Mouse (Mus musculus): ENCODE measurements around the gene Wsb2. TPM values are rescaled to one million over a fixed set of nuclear protein-coding genes. Genes with fewer than 3 reads are reported as not detected.
"Not testable (repeated sequence)": the region's sequence is repeated elsewhere in the genome, so short reads cannot be mapped to it uniquely, and the experiment has no call there.

Gene Wsb2
- total RNA-seq, 2 experiments from 2014 or later: 3.8 to 13.4 TPM

DNA sequence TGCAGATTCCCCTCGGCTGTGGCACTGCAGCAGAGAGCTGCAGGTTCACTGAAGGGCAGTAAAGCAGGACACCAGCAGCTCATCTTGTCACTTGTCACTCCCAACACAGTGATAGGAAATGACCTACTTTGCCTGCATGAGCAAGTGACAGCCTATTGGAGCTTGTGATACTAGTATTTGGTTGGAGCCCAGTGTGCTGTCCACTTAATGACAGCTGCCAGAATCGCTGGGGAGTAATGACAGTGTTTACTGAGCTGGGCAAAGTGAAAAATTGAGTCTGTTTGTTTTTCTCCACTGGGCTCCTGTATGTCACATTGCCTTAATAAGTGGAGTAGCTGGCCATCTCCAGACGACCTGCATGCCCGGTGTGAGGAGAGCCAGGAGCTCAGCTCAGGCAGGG, 23.1 kb downstream of the Wsb2 start:
- no peak for ATAC-seq (replicated peaks; ENCODE audit: low FRiP score, poor library complexity, severe bottlenecking)

DNA sequence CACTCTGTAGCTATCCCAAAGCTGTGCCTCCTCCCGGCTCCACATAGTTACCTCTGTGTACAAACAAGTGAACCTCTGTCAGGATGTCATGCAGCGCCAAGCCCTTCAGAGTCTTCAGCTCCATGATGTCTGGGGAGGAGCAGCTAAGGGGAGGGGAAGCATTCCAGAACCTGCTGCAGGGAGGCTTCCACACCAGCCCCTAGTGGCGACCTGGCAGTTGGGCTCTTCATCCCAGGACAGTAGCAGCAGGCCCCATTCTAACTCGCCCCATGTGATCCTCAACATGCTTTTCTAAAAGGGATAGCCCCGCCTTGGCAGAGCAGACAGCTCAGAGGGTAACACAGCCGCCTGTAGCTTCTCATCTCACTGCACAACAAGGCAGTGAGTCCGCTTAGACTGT, 24.7 kb downstream of the Wsb2 start:
- ATAC-seq (replicated peaks; ENCODE audit: low FRiP score, poor library complexity, severe bottlenecking): no peak

DNA sequence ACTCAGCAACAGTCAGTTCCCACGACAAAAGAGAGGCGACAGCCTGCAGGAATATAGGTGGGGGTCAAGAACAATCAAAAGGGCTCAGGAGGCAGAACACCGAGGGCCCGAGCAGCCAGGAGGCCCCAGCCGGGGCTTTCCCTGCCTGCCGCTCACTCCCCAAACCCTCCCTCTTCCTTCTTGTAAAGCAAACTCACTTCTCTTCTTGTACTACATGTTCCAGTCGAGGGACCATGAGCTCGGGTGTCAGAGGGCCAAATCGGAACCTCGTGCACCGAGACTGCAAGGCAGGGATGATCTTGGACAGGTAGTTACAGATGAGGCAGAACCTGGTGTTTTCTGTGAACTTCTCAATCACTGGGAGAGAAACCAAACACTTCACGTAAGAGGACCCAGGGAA, 26.1 kb downstream of the Wsb2 start:
- ATAC-seq (replicated peaks; ENCODE audit: low FRiP score, poor library complexity, severe bottlenecking): no peak

DNA sequence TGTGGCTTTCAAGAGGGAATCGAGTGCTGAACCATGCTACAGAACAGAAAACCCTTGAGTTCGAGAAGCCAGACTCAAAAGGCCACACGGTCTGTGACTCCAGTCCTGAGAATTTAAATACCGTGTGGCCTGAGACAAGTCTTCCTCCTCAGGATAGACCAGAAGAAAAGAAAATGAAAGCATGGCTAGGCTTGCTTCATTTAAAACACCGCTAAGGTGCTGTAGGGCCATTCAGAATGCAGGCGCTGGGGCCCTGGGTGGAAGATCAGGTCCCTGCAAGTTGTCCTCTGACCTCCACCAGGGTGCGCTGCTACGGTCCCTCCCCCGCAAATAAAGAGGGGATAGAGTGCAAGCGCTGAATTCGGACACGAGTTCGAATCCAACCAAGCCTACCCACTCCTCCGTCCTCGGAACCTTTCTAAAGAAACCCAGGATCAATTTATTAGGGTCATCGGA, 31.2 kb downstream of the Wsb2 start:
- peak; percentile 67 for ATAC-seq (replicated peaks; ENCODE audit: low FRiP score, poor library complexity, severe bottlenecking)

DNA sequence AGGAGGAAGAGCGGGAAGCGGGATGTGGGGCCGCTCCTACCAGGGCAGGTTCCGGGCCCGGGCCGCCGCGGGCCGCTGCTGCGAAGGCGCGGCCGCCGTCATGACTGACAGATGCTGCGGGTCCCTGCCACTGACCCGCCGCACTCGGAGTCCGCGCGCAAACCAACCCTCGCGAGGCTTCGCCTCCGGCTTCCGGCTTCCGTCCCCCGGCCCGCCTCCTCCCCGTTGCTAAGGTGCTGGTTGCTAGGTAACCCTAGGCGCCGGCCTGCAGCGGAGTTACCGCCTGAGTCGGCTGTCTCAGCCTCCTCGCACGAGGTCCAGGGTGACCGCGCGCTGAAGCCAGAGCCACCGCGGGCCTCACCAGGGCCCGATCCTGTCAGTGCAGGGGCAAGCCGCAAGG, 31.8 kb downstream of the Wsb2 start, which contains the start of gene Rfc5:
TSS of gene Rfc5 (minus strand) at position 171 of the 400 bp plus-strand sequence.
- peak; percentile 96 for ATAC-seq (replicated peaks; ENCODE audit: low FRiP score, poor library complexity, severe bottlenecking)

DNA sequence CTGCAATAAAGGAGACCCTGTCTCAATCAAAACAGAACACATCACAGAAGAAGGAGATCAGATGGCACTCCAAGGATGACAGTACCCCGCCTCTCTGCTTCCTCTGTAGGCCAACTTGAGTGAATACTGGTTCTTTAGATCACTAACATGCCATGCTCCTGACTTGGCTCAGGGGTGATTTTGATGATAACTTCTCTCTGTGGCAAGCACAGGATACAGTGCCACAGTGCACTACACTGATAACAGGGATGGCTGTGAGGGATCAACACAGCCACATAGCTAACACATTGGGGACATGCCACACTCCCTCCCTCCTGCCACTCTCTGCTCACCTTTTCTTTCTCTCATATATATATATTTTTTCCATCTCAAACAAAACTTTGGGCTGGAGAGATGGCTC, 33.8 kb downstream of the Wsb2 start:
- no peak for ATAC-seq (replicated peaks; ENCODE audit: low FRiP score, poor library complexity, severe bottlenecking)

DNA sequence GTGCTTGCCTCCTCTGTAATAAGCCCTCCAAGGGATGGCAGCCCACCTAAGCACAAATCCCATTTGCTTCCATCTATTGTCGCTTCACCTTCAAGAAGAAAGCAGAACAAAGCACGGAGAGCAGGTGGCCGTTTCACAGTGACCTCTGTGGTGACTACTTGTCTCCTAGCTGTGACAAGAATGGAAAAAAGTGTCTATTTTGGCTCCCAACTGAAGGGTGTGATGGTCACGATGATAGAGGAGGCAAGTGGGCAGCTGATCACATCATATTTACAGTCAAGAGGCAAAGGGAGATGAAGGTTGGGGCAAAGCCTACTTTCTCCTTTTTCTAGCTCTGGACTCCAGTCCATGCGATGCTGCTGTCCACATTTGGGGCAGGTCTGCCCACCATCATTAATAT, 38.7 kb downstream of the Wsb2 start:
- no peak for ATAC-seq (replicated peaks; ENCODE audit: low FRiP score, poor library complexity, severe bottlenecking)

DNA sequence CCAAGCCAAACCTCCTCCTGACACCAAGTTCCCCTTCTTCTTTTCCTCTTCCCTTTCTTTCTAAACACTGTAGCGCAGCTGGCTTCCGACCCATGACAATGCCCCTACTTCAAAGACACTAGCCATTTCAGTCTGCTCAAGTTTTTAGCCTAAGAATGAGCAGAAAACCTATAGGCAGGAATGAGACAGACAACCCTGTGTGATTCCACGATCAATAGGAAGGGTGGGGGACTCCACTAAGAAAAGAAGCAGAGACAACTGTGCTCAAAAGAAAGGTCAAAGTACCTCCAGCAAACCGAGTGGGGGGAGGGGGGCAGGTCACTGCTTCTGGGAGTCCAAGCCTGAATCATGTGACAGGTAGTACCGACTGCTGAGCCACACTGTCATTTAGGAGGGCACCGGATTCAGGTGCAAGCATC, 39.5 kb downstream of the Wsb2 start:
- no peak for ATAC-seq (replicated peaks; ENCODE audit: low FRiP score, poor library complexity, severe bottlenecking)

DNA sequence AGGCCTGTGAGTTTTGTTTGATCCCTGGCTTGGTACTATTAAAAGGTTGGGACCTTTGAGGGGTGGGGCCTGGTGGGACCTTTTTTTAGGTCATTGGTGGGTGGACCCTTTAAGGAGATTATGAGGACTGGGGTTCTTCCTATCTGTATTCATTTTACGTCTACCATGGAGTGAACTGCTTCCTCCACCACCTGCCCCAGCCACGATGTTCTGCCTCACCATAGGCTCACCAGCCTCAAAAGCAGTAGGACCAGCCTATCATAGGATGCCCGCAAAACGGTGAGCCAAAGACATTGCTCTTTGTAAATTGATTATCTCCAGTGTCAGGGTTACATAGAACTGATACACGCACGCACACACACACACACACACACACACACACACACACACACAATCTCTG, 40.3 kb downstream of the Wsb2 start:
- ATAC-seq (replicated peaks; ENCODE audit: low FRiP score, poor library complexity, severe bottlenecking): no peak

DNA sequence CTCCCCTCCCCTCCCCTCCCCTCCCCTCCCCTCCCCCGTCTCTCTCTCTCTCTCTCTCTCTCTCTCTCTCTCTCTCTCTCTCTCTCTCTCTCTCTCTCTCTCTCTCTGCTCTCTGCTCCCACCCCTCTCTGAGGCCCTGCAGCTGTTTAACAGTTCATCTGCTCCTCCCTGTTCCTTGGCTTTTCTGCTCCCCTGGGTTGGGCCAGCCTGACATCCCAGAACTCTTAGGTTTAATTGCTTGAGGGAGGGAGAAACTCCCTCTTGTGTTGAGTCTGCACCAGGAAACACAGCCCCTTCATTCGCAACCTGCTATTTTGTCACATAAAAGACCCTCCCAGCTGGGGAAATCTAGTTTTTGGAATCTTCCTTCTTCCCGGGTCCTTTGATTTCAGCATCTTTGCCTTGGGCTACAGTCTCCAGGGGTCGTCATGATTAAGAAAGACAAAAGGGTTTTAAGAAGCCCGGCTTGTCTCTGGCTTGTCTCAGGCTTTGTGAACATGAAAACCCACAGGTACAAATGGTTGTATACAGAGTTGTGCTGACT, 41.0 kb downstream of the Wsb2 start:
- ATAC-seq (replicated peaks; ENCODE audit: low FRiP score, poor library complexity, severe bottlenecking): no peak

DNA sequence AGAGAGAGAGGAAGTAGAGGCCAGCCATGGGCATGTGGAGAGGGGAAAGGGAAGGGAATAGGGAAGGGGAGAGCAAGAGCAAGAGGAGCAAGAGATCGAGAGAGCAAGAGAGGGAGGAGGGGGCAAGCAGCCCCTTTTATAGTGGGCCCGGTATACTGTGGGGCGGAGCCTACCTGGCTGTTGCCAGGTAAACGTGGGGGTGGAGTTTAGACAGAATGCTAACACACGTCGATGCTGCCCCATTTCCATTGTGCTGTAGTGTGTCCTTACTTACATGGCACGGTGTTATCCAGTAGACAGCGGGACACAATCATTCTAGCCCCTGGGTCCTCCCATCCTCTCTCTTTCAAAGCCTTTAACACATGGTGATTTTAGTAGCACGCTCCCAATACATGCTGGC, 42.2 kb downstream of the Wsb2 start:
- no peak for ATAC-seq (replicated peaks; ENCODE audit: low FRiP score, poor library complexity, severe bottlenecking)

DNA sequence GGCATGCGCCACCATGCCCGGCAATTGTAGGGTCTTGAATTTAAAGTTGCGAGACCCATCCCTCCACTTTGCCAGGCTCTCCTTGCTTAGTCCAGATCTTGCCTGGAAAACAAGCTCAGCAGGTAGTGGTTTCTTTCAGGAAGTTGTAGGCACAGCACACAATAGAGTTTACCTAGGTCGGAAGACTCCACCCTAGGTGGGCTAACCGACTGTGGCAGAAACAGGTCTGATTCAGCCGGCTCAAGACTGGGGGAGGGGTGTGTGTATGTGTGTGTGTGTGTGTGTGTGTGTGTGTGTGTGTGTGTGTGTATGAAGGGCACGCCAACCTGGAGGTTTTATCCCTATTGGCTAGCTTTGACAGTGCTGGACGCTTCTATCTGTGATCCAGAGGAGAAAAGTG, 46.5 kb downstream of the Wsb2 start:
- no peak for ATAC-seq (replicated peaks; ENCODE audit: low FRiP score, poor library complexity, severe bottlenecking)

DNA sequence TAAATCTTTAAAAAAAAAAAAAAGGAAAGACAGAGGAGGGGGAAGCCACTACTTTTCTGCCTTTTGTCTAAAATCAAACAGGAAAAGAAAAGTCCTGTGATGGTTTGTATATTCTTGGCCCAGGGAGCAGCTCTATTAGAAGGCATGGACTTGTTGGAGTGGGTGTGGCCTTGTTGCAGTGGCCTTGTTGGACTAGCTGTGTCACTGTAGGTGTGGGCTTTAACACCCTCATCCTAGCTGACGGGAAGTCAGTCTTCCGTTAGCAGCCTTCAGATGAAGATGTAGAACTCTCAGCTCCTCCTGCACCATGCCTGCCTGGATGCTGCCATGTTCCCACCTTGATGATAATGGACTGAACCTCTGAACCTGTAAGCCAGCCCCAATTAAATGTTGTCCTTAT, 47.6 kb downstream of the Wsb2 start:
- not testable (repeated sequence) for ATAC-seq (replicated peaks; ENCODE audit: low FRiP score, poor library complexity, severe bottlenecking)

DNA sequence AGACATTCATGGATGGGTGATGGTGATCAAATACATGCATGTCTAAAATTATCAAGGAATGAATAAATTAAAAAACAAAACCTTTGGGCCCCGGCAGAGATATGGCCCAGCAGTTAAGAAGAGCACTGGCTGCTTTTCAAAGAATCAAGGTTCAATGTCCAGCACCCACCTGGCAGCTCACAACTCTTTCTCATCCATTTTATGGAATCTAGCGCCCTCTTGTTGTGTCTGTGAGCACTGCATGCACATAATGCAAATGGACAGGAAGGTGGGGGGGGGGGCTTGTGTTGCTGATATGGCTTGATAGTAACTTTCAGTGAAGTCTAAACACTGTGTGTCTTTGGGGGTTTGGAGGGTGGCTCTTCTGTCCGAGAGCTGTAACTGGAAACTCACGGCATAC, 51.1 kb downstream of the Wsb2 start:
- ATAC-seq (replicated peaks; ENCODE audit: low FRiP score, poor library complexity, severe bottlenecking): no peak

DNA sequence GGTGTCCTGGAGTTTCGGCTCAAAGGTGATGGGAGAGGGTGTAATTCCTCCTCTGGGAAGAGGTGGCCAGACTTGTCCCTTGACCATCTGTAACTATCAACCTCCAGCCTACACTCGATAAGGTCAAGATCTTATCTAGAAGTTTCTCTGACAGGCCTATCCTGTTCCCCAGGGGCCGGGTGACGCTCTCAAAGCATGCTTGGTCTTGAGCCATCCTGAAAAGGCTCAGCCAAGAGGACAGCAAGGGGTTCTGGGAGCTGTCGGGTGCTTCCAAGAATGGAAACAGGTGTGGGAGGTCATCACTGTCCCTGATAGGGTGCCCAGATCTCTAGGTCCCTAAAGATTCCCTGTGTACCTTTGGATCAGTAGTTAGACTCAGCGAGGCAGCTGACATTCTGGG, 52.3 kb downstream of the Wsb2 start:
- no peak for ATAC-seq (replicated peaks; ENCODE audit: low FRiP score, poor library complexity, severe bottlenecking)

DNA sequence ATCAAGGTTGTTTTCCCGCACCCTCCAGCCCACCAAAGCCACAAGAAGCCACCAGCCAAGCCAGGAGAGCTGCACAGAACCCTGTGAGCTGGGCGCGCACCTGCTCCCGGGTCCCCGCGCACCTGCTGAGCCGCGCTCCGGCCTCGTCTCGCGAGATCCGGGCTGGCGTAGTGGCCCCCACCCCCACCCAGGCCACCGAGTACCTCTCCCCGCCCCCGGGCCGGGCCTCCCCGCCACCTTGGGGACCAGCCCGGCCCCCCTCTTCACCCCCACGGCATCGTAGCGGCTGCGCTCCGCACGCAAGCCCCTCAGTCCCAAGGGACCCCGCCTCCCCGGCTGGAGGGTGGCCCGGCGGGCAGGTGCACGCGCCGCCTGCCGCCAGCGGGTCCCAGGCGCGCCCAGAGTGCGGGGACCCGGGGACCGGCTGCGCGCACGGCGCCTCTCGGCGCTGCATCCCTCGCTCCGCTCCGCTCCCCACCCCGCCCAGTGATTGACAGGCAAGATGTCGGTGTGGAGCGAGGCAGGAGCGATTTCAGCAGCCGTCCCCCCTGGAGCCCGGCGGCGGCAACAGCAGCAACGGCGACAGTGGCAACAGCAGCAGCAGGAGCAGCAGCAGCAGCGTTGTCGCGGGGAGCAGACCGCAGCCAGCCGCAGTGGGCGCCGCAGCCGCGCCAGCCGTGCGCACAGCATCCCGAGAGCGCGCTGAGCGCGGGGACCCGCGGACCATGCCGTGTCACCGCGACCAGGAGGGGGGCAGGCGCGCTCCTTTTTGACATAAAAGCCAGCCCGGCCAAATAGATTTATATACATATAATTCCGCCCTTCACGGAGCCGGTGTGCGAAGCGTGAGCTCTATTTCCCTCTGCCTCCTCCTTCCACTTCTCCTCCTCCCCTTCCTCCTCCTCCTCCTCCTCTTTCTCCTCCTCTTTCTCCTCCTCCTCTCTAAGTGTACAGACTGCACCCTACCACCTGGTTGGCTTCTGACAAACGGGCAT, 56.7 kb downstream of the Wsb2 start, which contains the start of gene Ksr2:
TSS of gene Ksr2 (plus strand) at position 494 of the 995 bp plus-strand sequence.
- no peak for ATAC-seq (replicated peaks; ENCODE audit: low FRiP score, poor library complexity, severe bottlenecking)

DNA sequence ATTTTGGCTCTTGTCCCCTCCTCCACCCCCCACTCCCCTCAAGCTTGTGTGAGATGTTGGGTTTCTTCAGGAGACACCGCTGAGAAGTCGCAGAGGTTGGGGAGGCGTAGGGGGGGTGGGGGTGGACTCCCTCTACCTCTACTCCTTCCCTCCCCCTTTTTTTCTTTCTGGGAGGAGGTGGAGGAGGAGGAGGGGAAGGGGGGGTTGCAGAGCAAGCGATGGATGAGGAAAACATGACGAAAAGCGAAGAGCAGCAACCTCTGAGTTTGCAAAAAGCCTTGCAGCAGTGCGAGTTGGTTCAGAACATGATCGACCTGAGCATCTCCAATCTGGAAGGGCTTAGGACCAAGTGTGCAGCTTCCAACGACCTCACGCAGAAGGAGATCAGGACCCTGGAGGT, 57.5 kb downstream of the Wsb2 start:
- ATAC-seq (replicated peaks; ENCODE audit: low FRiP score, poor library complexity, severe bottlenecking): no peak

DNA sequence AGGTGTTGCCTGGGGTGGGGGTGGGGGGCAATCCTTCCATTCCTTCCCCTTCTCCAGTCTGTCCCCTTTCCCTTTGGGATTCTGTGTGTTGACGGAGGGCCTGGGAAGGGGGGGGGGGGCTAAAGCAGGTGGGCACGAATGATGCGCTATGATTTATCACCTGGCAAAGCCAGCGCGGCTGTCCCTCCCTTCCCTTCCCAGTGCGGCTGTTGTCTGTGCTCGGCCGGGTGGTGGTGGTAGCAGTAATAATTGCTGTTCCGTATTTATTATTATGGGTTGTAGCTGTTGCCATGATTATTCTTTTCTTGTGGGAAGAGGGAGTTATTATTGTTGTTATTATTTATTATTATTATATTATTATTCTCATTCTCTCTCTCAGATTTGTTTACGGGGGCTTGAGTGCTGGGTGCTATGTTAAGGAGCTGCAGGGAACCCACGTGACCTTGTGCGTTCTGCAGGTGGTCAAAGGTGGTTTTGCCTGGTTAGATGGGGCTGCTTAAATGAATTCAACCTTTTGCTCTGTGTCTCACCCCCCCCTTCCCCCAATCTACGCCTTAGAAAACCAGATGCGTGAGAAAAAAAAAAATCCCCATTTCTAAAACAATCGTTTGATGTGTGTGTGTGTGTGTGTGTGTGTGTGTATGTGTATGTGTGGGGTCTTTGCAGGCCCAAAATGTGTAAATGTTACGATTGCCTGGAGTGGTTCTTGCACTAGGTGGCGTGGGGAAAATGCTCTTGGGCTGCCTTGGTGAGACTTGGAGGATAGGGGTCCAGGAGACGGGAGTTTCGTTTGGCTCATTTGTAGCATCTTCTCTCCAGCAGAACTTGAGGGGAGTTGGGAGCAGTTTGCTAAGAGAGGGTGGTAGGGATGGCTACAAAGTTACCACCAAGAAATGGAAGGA, 58.2 kb downstream of the Wsb2 start:
- ATAC-seq (replicated peaks; ENCODE audit: low FRiP score, poor library complexity, severe bottlenecking): no peak

DNA sequence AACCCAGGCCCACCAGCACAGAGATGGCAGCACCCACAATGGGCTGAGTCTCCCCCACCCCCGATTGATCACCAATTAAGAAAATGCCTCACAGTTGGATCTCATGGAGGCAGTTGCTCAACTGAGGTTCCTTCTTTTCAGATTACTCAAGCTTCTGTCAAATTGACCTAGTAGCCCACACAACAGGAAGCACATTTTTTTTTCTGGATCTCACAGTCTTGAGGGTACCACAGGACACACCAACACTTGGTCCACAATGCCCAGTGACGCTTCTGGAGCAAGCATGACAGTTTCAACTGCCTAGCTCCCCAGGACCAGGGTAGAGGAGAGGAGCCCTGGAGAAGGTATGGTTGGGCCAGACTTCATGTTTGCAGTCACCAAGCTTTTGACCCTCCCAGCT, 60.3 kb downstream of the Wsb2 start:
- no peak for ATAC-seq (replicated peaks; ENCODE audit: low FRiP score, poor library complexity, severe bottlenecking)
